Mouse (Mus musculus): ENCODE data around the gene Fthl17c.
"Not testable (repeated sequence)": the region's sequence is repeated elsewhere in the genome, so short reads cannot be mapped to it uniquely, and the experiment has no call there.

The Fthl17c gene

DNA sequence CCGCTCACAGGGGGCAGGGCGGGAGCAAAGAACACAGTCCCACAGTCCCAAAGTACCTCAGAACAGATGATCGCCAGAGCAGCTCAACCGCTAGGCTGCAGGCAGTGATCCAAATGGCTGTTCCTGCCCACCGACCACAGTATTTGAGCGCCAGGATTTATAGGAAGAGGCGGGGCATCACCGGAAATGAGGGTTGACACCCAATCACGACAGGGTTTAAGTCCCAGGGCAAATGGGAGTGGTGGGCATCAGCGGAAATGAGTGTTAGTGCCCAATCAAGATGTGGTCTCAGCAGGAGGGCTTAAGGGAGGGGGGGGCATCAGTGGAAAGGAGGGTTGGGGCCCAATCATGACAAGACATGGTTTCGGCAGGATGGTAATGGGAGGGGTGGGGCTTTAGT lies at the start of gene Fthl17c:
Fthl17c (minus strand) TSS at position 101 of the 400 bp plus-strand sequence.
- not testable (repeated sequence) for DNase-seq

- DNase-seq, result no peak
Observed at GRCm38 (mm10) chrX:9019481-9019880, 43.1 kb upstream of the Fthl17c start.

GRCm38 (mm10) chrX:9016079-9016478 lies 39.7 kb upstream of the Fthl17c start:
- no peak for DNase-seq

DNA sequence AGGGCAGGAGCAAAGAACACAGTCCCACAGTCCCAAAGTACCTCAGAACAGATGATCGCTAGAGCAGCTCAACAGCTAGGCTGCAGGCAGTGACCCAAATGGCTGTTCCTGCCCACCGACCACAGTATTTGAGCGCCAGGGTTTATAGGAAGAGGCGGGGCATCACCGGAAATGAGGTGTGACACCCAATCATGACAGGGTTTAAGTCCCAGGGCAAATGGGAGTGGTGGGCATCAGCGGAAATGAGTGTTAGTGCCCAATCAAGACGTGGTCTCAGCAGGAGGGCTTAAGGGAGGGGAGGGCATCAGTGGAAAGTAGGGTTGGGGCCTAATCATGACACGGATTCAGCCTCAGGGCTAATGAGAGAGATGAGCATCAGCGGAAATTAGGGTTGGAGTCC lies 10.3 kb upstream of the Fthl17c start, which contains the start of gene Fthl17d:
Fthl17d (minus strand) TSS at position 101 of the 400 bp plus-strand sequence.
- not testable (repeated sequence) for DNase-seq

DNA sequence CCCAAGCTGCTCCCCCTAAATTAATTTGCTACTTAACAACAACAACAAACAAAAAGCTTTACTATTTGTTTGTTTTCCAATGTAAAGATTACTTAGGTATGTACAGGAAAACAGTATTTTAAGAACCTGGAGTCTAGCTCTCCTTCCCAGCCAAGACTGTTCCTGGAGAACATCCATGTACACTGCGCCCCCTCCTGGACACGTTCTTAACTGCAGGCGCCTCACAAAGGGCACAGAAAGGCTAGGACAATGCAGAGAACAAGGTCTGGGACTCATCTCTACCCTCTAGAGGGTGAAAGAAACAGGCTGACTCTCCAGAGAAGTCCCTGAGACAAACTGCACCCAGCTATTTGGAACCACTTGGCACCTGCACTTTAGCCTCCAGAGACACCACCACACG lies 11.7 kb downstream of the Fthl17c start:
- peak; percentile 10 for DNase-seq

DNA sequence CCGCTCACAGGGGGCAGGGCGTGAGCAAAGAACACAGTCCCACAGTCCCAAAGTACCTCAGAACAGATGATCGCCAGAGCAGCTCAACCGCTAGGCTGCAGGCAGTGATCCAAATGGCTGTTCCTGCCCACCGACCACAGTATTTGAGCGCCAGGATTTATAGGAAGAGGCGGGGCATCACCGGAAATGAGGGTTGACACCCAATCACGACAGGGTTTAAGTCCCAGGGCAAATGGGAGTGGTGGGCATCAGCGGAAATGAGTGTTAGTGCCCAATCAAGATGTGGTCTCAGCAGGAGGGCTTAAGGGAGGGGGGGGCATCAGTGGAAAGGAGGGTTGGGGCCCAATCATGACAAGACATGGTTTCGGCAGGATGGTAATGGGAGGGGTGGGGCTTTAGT lies 13.5 kb downstream of the Fthl17c start, which contains the start of gene Fthl17b:
Fthl17b (minus strand) TSS at position 101 of the 400 bp plus-strand sequence.
- DNase-seq, result not testable (repeated sequence)

DNA sequence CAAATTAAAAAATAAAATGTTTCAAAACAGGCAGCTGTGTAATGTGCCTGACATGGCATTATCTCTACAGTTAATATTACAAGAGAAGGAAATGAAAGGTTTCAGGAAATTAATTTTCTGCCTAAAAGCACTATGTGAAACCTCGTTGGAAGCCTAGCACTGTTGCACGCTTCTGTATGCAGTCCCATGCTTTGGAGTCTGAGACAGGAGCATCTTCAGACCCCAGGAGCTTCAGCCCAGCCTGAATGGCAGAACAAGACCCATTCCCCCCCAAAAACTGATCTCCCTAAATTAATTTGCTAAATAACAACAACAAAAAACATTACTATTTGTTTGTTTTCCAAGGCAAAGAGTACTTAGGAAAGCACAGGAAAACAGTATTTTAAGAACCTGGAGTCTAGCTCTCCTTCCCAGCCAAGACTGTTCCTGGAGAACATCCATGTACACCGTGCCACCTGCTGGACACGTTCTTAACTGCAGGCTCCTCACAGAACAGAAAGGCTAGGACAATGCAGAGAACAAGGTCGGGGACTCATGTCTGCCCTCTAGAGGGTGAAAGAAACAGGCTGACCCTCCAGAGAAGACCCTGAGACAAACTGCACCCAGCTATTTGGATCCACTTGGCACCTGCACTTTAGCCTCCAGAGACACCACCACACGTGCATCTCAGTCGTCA lies 28.1 kb downstream of the Fthl17c start:
- peak; percentile 88 for DNase-seq

GRCm38 (mm10) chrX:8944041-8944440 lies 32.3 kb downstream of the Fthl17c start:
- DNase-seq, result no peak

DNA sequence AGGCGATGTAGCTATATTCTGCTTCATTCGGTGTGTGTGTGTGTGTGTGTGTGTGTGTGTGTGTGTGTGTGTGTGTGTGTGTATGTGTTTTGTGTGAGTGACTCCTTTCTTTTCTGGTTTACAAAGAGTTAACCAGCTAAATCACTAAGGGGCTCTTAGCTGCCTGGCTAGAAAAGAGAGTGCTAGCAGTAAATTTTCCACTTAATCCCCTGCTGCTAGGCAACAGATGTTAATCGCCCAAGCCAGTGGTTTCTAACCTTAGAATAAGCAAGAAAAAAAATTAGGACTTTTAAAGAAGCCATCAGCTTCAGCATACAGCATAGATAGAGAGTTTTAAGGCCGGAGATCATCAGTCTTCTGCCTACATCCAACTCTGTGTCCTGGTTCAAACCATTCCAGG lies 49.1 kb downstream of the Fthl17c start:
- DNase-seq, result no peak

All from kidney, adult 9 months (tissue).